Comparison of ENCODE assay signal across 9 mouse cellular contexts in genomic region chr7:112868551-112869465, GRCm38 (mm10).
DNase-seq lines count a peak whose midpoint lies in the region; ATAC-seq and TF ChIP-seq lines count a peak whose summit lies in the region.
"Had no signal": no experiment of that assay in that cellular context is flagged by ENCODE, and none has a peak within 500 bp of the region (broad histone marks: within the 10 kb centered on the region; RNA-seq: fewer than 3 reads in every experiment).

No protein-coding gene starts in this region.

- no peak for TF ChIP-seq POLR2A in heart, adult 2 months (IDR thresholded peaks at IDR 0.05; ENCODE audit: insufficient read depth, low read depth, low read length)

- no peak overlapping the region for H3K9ac ChIP-seq in heart, adult 2 months (ENCODE audit: low read depth, low read length)
- H3K9ac ChIP-seq: liver, embryonic 13.5 days had no signal

- TF ChIP-seq CTCF in heart, adult 2 months (IDR thresholded peaks at IDR 0.05) = peak; percentile 74

- peak; percentile 53 to 70 for DNase-seq in frontal cortex, postnatal 25 days (ENCODE audit: low spot score in 2 of 2)
- peak; percentile 80 for DNase-seq in Muller cell, postnatal 12 days (ENCODE audit: inconsistent ontology term)
- DNase-seq in cerebellum, postnatal 36 days = peak; percentile 65 to 72
- DNase-seq in heart, adult 2 months = peak; percentile 35 to 66
- DNase-seq in kidney, adult 9 months = peak; percentile 73
- DNase-seq in lung, adult 18-20 months = peak; percentile 46 to 62
- peak; percentile 50 for DNase-seq in retina, postnatal 7 days (ENCODE audit: low read depth, low spot score)
- DNase-seq: liver, embryonic 13.5 days had no signal

- intact Hi-C loops in heart, adult 2 months (cut with DNase I) = loop anchor here (1.0 to 5.0 kb wide), 6 partner anchors 82 to 492 kb away; no protein-coding TSS in a partner anchor

- TF ChIP-seq EP300 in heart, adult 2 months (IDR thresholded peaks at IDR 0.05; ENCODE audit: insufficient read depth, low read depth, low read length) = no peak

- no peak for ATAC-seq in frontal cortex, adult (ENCODE audit: low TSS enrichment)

- no peaks in the 10 kb centered on the region for H3K79me2 ChIP-seq in heart, adult 2 months (replicated peaks; ENCODE audit: control insufficient read depth, insufficient read depth, low read length)

- H3K27ac ChIP-seq in heart, adult 2 months = peak overlapping the region; percentile 5; the same call in 1 of the 2 replicates
- H3K27ac ChIP-seq: liver, embryonic 13.5 days had no signal

- WGBS in heart, adult 2 months = 44% methylated on average over 7 of the region's 8 CpGs

- no peak overlapping the region for H3K4me3 ChIP-seq in heart, adult 2 months
- H3K4me3 ChIP-seq: liver, embryonic 13.5 days had no signal

- H3K36me3 ChIP-seq in heart, adult 2 months (ENCODE audit: control insufficient read depth, insufficient read depth, low read length) = peaks cover 5% of the 10 kb centered on the region
- H3K36me3 ChIP-seq: liver, embryonic 13.5 days had no signal

- H3K4me1 ChIP-seq in heart, adult 2 months (ENCODE audit: control insufficient read depth, insufficient read depth, low read length) = peaks cover 8% of the 10 kb centered on the region
- H3K4me1 ChIP-seq: liver, embryonic 13.5 days had no signal

- H3K27me3 ChIP-seq in heart, adult 2 months (ENCODE audit: control insufficient read depth, insufficient read depth, low read length) = no peaks in the 10 kb centered on the region
